Mouse (Mus musculus): ENCODE data around the gene Tcp11. TPM values are rescaled to one million over a fixed set of nuclear protein-coding genes. Genes with fewer than 3 reads are reported as not detected.

The Tcp11 gene
- polyA plus RNA-seq, 1 experiment, result 0.29 TPM

- WGBS, result 95% methylated on average over 1 of the region's 1 CpGs
- Histone ChIP-seq H3K27me3 (ENCODE audit: control insufficient read depth, insufficient read depth, low read length) (no peaks in the 10 kb centered on the region), H3K4me3 (ENCODE audit: low read depth, low read length) (no peak overlapping the region), H3K27ac (ENCODE audit: insufficient read depth, low read depth, low read length) (no peak overlapping the region), H3K4me1 (ENCODE audit: control insufficient read depth, insufficient read depth, insufficient read length, low read length) (no peaks in the 10 kb centered on the region), H3K36me3 (ENCODE audit: control insufficient read depth, insufficient read depth, low read length) (no peaks in the 10 kb centered on the region)
- TF ChIP-seq POLR2A (IDR thresholded peaks at IDR 0.05; ENCODE audit: low read depth, low read length), result no peak
- TF ChIP-seq CTCF (IDR thresholded peaks at IDR 0.05; ENCODE audit: extremely low read depth, insufficient read length, insufficient replicate concordance, low read depth, low read length), result no peak
These were observed 20.2 kb upstream of the Tcp11 start for GRCm38 (mm10) chr17:28100669-28101068.

DNA sequence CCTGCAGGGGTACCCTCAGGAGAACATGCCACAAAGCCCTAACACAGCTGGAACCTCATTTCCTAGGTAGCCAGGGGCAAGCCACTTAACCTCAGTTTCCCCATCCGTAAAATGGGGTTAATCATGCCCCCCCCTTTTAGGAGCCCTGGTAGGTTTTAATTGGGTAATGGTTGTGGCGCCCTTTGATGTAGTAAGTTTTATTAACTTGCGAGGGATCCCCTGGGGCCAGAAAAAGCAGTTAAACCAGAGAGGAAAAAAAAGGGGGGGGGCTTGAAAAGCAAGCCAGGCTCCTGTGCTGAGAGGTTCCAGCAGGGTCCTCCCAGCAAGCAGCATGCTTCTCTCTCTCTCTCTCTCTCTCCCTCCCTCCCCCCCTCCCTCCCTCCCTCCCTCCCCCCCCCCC, 18.6 kb upstream of the Tcp11 start:
- Histone ChIP-seq H3K27me3 (ENCODE audit: control insufficient read depth, insufficient read depth, low read length) (no peaks in the 10 kb centered on the region), H3K4me3 (ENCODE audit: low read depth, low read length) (no peak overlapping the region), H3K27ac (ENCODE audit: insufficient read depth, low read depth, low read length) (no peak overlapping the region), H3K4me1 (ENCODE audit: control insufficient read depth, insufficient read depth, insufficient read length, low read length) (no peaks in the 10 kb centered on the region), H3K36me3 (ENCODE audit: control insufficient read depth, insufficient read depth, low read length) (no peaks in the 10 kb centered on the region)
- TF ChIP-seq POLR2A (IDR thresholded peaks at IDR 0.05; ENCODE audit: low read depth, low read length) (no peak), CTCF (IDR thresholded peaks at IDR 0.05; ENCODE audit: extremely low read depth, insufficient read length, insufficient replicate concordance, low read depth, low read length) (no peak)
- WGBS, result 61% methylated on average over 3 of the region's 3 CpGs

DNA sequence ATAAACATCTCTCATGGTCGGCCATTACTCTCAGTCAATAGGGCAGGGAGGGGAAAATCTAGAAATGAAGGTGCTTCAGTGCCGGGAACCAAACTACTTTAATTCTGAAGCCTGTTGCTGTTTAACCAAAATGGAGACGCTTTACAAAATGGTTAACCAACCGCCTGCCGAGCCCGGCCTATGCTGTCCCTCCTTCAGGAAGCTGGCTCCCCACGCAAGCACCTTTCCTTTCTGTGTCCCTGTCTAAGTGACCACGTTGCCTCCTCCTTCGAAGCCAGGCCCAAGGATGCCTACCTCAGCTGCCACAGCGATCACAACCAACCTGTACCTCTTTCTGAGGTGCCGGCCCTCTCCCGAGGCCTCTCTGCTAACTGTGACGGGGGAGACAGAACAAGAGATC, 16.9 kb upstream of the Tcp11 start:
- WGBS, result 75% methylated on average over 13 of the region's 13 CpGs
- TF ChIP-seq POLR2A (IDR thresholded peaks at IDR 0.05; ENCODE audit: low read depth, low read length) (no peak), CTCF (IDR thresholded peaks at IDR 0.05; ENCODE audit: extremely low read depth, insufficient read length, insufficient replicate concordance, low read depth, low read length) (no peak)

GRCm38 (mm10) chr17:28096418-28096817, 16.0 kb upstream of the Tcp11 start:
- TF ChIP-seq POLR2A (IDR thresholded peaks at IDR 0.05; ENCODE audit: low read depth, low read length), result no peak
- TF ChIP-seq CTCF (IDR thresholded peaks at IDR 0.05; ENCODE audit: extremely low read depth, insufficient read length, insufficient replicate concordance, low read depth, low read length), result no peak
- 76% methylated on average over 10 of the region's 10 CpGs for WGBS
- Histone ChIP-seq H3K27me3 (ENCODE audit: control insufficient read depth, insufficient read depth, low read length) (no peaks in the 10 kb centered on the region), H3K4me3 (ENCODE audit: low read depth, low read length) (no peak overlapping the region), H3K4me1 (ENCODE audit: control insufficient read depth, insufficient read depth, insufficient read length, low read length) (no peaks in the 10 kb centered on the region), H3K36me3 (ENCODE audit: control insufficient read depth, insufficient read depth, low read length) (no peaks in the 10 kb centered on the region), H3K27ac (ENCODE audit: insufficient read depth, low read depth, low read length) (no peak overlapping the region)

More for the DNA sequence above, 16.9 kb upstream of the Tcp11 start:
- Histone ChIP-seq H3K27me3 (ENCODE audit: control insufficient read depth, insufficient read depth, low read length) (no peaks in the 10 kb centered on the region), H3K36me3 (ENCODE audit: control insufficient read depth, insufficient read depth, low read length) (no peaks in the 10 kb centered on the region), H3K27ac (ENCODE audit: insufficient read depth, low read depth, low read length) (no peak overlapping the region), H3K4me1 (ENCODE audit: control insufficient read depth, insufficient read depth, insufficient read length, low read length) (no peaks in the 10 kb centered on the region), H3K4me3 (ENCODE audit: low read depth, low read length) (no peak overlapping the region)

- H3K36me3 ChIP-seq (ENCODE audit: control insufficient read depth, insufficient read depth, low read length), result no peaks in the 10 kb centered on the region
- H3K27me3 ChIP-seq (ENCODE audit: control insufficient read depth, insufficient read depth, low read length), result no peaks in the 10 kb centered on the region
- H3K4me3 ChIP-seq (ENCODE audit: low read depth, low read length), result no peak overlapping the region
- no peaks in the 10 kb centered on the region for H3K4me1 ChIP-seq (ENCODE audit: control insufficient read depth, insufficient read depth, insufficient read length, low read length)
- no peak overlapping the region for H3K27ac ChIP-seq (ENCODE audit: insufficient read depth, low read depth, low read length)
- WGBS, result 80% methylated on average over 3 of the region's 3 CpGs
- TF ChIP-seq POLR2A (IDR thresholded peaks at IDR 0.05; ENCODE audit: low read depth, low read length) (no peak), CTCF (IDR thresholded peaks at IDR 0.05; ENCODE audit: extremely low read depth, insufficient read length, insufficient replicate concordance, low read depth, low read length) (no peak)
These were observed 13.4 kb upstream of the Tcp11 start for GRCm38 (mm10) chr17:28093837-28094236.

- no peak for TF ChIP-seq POLR2A (IDR thresholded peaks at IDR 0.05; ENCODE audit: low read depth, low read length)
- peak; percentile 49; the same call in 1 of the 2 replicates for TF ChIP-seq CTCF (IDR thresholded peaks at IDR 0.05; ENCODE audit: extremely low read depth, insufficient read length, insufficient replicate concordance, low read depth, low read length)
- Histone ChIP-seq H3K4me1 (ENCODE audit: control insufficient read depth, insufficient read depth, insufficient read length, low read length) (no peaks in the 10 kb centered on the region), H3K4me3 (ENCODE audit: low read depth, low read length) (no peak overlapping the region), H3K27ac (ENCODE audit: insufficient read depth, low read depth, low read length) (no peak overlapping the region), H3K36me3 (ENCODE audit: control insufficient read depth, insufficient read depth, low read length) (no peaks in the 10 kb centered on the region), H3K27me3 (ENCODE audit: control insufficient read depth, insufficient read depth, low read length) (no peaks in the 10 kb centered on the region)
- WGBS, result 93% methylated on average over 2 of the region's 2 CpGs
These were observed 11.9 kb upstream of the Tcp11 start for GRCm38 (mm10) chr17:28092297-28092696.

DNA sequence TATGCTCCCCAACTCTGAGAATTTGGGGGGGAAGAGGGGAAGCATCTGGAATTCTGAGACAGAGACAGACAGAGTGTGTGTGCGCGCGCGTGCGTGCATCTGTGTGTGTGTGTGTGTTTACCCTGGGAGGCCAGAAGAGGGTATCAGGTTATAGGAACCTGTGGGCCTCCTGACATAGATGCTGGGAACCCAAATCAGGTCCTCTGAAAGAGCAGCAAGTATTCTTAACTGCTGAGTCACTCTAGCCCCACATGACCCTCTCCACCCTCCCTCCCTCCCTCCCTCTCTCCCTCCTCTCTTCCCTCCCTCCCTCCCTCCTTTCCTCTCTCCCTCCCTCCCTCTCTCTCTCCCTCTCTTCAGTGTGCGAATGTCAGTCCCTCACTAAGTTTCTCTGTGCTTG, 8.3 kb upstream of the Tcp11 start:
- WGBS, result 86% methylated on average over 6 of the region's 6 CpGs
- H3K27ac ChIP-seq (ENCODE audit: insufficient read depth, low read depth, low read length), result no peak overlapping the region

More for the DNA sequence above, 8.3 kb upstream of the Tcp11 start:
- Histone ChIP-seq H3K36me3 (ENCODE audit: control insufficient read depth, insufficient read depth, low read length) (no peaks in the 10 kb centered on the region), H3K27me3 (ENCODE audit: control insufficient read depth, insufficient read depth, low read length) (no peaks in the 10 kb centered on the region), H3K4me3 (ENCODE audit: low read depth, low read length) (no peak overlapping the region), H3K4me1 (ENCODE audit: control insufficient read depth, insufficient read depth, insufficient read length, low read length) (peaks cover 5% of the 10 kb centered on the region; the same call in 1 of the 2 replicates)
- TF ChIP-seq CTCF (IDR thresholded peaks at IDR 0.05; ENCODE audit: extremely low read depth, insufficient read length, insufficient replicate concordance, low read depth, low read length) (no peak), POLR2A (IDR thresholded peaks at IDR 0.05; ENCODE audit: low read depth, low read length) (no peak)

All from small intestine, adult 2 months (tissue).